Mouse (Mus musculus): ENCODE measurements around the gene Prr14l. TPM values are rescaled to one million over a fixed set of nuclear protein-coding genes. Genes with fewer than 3 reads are reported as not detected.
"Not testable (repeated sequence)": the region's sequence is repeated elsewhere in the genome, so short reads cannot be mapped to it uniquely, and the experiment has no call there.

Prr14l gene
- polyA plus RNA-seq (2012; rRNA removed) = 15.0 and 15.2 TPM in 2 replicates

- peak; percentile 96 to 100 for DNase-seq (ENCODE audit: extremely low spot score in 1 of 2, low spot score in 1 of 2)
These were observed at the start of gene Prr14l for GRCm38 (mm10) chr5:32853731-32854507. Prr14l (minus strand) TSS chr5:32854256.

- DNase-seq (ENCODE audit: extremely low spot score in 1 of 2, low spot score in 1 of 2) = no peak
These were observed 32.7 kb upstream of the Prr14l start for GRCm38 (mm10) chr5:32886739-32887138.

GRCm38 (mm10) chr5:32872346-32872745 is 18.3 kb upstream of the Prr14l start:
- DNase-seq (ENCODE audit: extremely low spot score in 1 of 2, low spot score in 1 of 2) = no peak

- no peak for DNase-seq (ENCODE audit: extremely low spot score in 1 of 2, low spot score in 1 of 2)
These were observed 15.5 kb upstream of the Prr14l start for GRCm38 (mm10) chr5:32869389-32870024.

GRCm38 (mm10) chr5:32863253-32864228 is 9.5 kb upstream of the Prr14l start, which contains the start of gene Depdc5:
Depdc5 (plus strand) TSS chr5:32863701.
- DNase-seq (ENCODE audit: extremely low spot score in 1 of 2, low spot score in 1 of 2) = peak; percentile 75 to 90

- no peak for DNase-seq (ENCODE audit: extremely low spot score in 1 of 2, low spot score in 1 of 2)
These were observed 8.5 kb upstream of the Prr14l start for GRCm38 (mm10) chr5:32862469-32863132.

GRCm38 (mm10) chr5:32861082-32861481 is 7.0 kb upstream of the Prr14l start:
- DNase-seq (ENCODE audit: extremely low spot score in 1 of 2, low spot score in 1 of 2) = no peak

- DNase-seq (ENCODE audit: extremely low spot score in 1 of 2, low spot score in 1 of 2) = peak; percentile 35 to 77
These were observed 3.7 kb upstream of the Prr14l start for GRCm38 (mm10) chr5:32857781-32858220.

- not testable (repeated sequence) for DNase-seq (ENCODE audit: extremely low spot score in 1 of 2, low spot score in 1 of 2)
These were observed 1.2 kb upstream of the Prr14l start for GRCm38 (mm10) chr5:32855274-32855673.

- DNase-seq (ENCODE audit: extremely low spot score in 1 of 2, low spot score in 1 of 2) = no peak
These were observed 762 bp upstream of the Prr14l start for GRCm38 (mm10) chr5:32854818-32855217.

GRCm38 (mm10) chr5:32852026-32852425 is 2.0 kb downstream of the Prr14l start:
- DNase-seq (ENCODE audit: extremely low spot score in 1 of 2, low spot score in 1 of 2) = no peak

- DNase-seq (ENCODE audit: extremely low spot score in 1 of 2, low spot score in 1 of 2) = not testable (repeated sequence)
These were observed 4.5 kb downstream of the Prr14l start for GRCm38 (mm10) chr5:32849580-32849979.

GRCm38 (mm10) chr5:32849178-32849577 is 4.9 kb downstream of the Prr14l start:
- no peak for DNase-seq (ENCODE audit: extremely low spot score in 1 of 2, low spot score in 1 of 2)

GRCm38 (mm10) chr5:32840029-32840428 is 14.0 kb downstream of the Prr14l start:
- no peak for DNase-seq (ENCODE audit: extremely low spot score in 1 of 2, low spot score in 1 of 2)

GRCm38 (mm10) chr5:32836976-32837375 is 17.1 kb downstream of the Prr14l start:
- DNase-seq (ENCODE audit: extremely low spot score in 1 of 2, low spot score in 1 of 2) = no peak

- DNase-seq (ENCODE audit: extremely low spot score in 1 of 2, low spot score in 1 of 2) = no peak
These were observed 19.6 kb downstream of the Prr14l start for GRCm38 (mm10) chr5:32834497-32834896.

- no peak for DNase-seq (ENCODE audit: extremely low spot score in 1 of 2, low spot score in 1 of 2)
These were observed 24.0 kb downstream of the Prr14l start for GRCm38 (mm10) chr5:32830054-32830453.

- not testable (repeated sequence) for DNase-seq (ENCODE audit: extremely low spot score in 1 of 2, low spot score in 1 of 2)
These were observed 25.3 kb downstream of the Prr14l start for GRCm38 (mm10) chr5:32828766-32829165.

- no peak for DNase-seq (ENCODE audit: extremely low spot score in 1 of 2, low spot score in 1 of 2)
These were observed 27.0 kb downstream of the Prr14l start, which contains the start of gene Gm20671 for GRCm38 (mm10) chr5:32827009-32827408. Gm20671 (minus strand) TSS chr5:32827109.

- DNase-seq (ENCODE audit: extremely low spot score in 1 of 2, low spot score in 1 of 2) = peak in 1 of 2 experiments; percentile 8
These were observed 33.6 kb downstream of the Prr14l start for GRCm38 (mm10) chr5:32820471-32820870.
